Mouse (Mus musculus) spleen, adult 12 weeks (tissue): ENCODE data around the gene Olfr844.

Source experiments
- DNase-seq: peaks from one replicate; pipeline ENCODE4 v3.0.0; 2022; ENCODE audit warnings: low spot score

Gene Olfr844

DNA sequence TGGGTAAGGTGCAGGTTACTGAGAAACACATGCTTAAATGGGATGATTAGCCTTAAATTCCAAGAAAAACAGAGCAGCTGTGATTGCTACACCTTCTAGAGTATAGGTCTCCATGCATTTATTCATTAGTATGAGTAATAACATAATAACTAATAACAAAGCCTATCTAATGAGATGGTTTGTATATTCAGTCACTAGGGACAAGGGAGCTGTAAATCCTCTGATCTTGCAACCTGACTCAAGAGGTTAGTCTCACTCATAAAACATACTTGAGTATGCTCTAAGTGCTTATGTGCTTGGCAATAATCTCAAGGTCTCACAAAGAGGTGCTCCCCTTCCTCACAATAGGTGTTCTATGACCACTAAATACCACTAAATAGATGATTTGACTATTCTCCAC, at the start of gene Olfr844:
Gene Olfr844, plus strand, starts transcription at position 301 of the 400 bp plus-strand sequence.
- no peak for DNase-seq

DNA sequence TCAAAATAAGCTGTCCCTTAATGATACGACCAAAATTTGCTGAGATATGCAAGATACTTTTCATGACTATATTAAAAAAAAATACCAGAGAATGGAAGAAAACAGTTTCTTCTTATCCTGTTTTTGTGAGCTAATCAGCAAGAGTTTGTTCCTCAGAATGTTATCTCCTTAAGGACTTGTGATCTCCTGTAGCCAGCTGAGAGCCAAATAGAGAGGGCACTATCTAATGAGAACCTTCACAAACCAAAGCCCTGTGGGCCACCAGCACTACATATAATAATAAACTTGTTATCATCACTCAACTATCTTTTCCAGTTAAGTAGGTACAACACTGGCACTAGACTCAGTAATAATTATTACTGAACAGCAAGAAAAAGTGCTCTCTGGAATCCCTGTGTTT, 20.0 kb downstream of the Olfr844 start, which contains the start of gene Olfr845:
Gene Olfr845, plus strand, starts transcription at position 301 of the 400 bp plus-strand sequence.
- no peak for DNase-seq

DNA sequence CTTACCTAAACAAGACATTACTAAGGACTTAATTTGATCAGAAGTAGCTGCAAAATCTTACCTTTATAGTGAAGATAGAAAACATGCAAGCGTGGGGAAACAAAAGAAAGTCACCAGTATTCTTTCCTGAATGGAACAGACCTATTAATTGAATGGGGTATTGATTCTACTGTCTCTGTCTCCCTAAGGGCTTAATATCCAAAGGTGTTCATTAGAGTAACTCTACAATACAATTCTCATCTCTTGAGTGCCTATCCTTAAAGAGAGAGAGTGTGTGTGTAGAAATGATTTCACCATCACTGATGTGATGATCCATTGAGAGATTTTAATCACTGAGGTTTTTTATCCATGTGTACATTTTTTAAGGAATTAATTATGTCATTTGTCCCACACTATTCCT, 47.8 kb downstream of the Olfr844 start, which contains the start of gene Olfr846:
Gene Olfr846, minus strand, starts transcription at position 101 of the 400 bp plus-strand sequence.
- no peak for DNase-seq
